Mouse (Mus musculus) urinary bladder, postnatal 4 days (tissue): ENCODE results near the gene Lrrk1.
"Not testable (repeated sequence)": the region's sequence is repeated elsewhere in the genome, so short reads cannot be mapped to it uniquely, and the experiment has no call there.

Experiments used
- DNase-seq, 2 experiments: peaks; one replicate each; pipeline ENCODE4 v3.0.0; 2021 to 2022; ENCODE audit warnings: low spot score in 2 of 2

Gene Lrrk1

GRCm38 (mm10) chr7:66196609-66197445, 191.3 kb downstream of the Lrrk1 start:
- DNase-seq = no peak

- no peak for DNase-seq
Measured at GRCm38 (mm10) chr7:66195881-66196280, 192.3 kb downstream of the Lrrk1 start.

- DNase-seq = no peak
Measured at GRCm38 (mm10) chr7:66194511-66194910, 193.6 kb downstream of the Lrrk1 start.

GRCm38 (mm10) chr7:66190385-66190784, 197.8 kb downstream of the Lrrk1 start:
- DNase-seq = not testable (repeated sequence)

GRCm38 (mm10) chr7:66187581-66188231, 200.4 kb downstream of the Lrrk1 start:
- DNase-seq = no peak

- no peak for DNase-seq
Measured at GRCm38 (mm10) chr7:66185370-66185769, 202.8 kb downstream of the Lrrk1 start.

- no peak for DNase-seq
Measured at GRCm38 (mm10) chr7:66184026-66184425, 204.1 kb downstream of the Lrrk1 start.

- DNase-seq = no peak
Measured at GRCm38 (mm10) chr7:66183404-66183803, 204.7 kb downstream of the Lrrk1 start.

- DNase-seq = no peak
Measured at GRCm38 (mm10) chr7:66182075-66182715, 206.0 kb downstream of the Lrrk1 start.

- no peak for DNase-seq
Measured at GRCm38 (mm10) chr7:66180711-66181365, 207.3 kb downstream of the Lrrk1 start.

GRCm38 (mm10) chr7:66180260-66180659, 207.9 kb downstream of the Lrrk1 start:
- no peak for DNase-seq

GRCm38 (mm10) chr7:66179711-66180110, 208.4 kb downstream of the Lrrk1 start:
- no peak for DNase-seq

- DNase-seq = no peak
Measured at GRCm38 (mm10) chr7:66179120-66179581, 209.0 kb downstream of the Lrrk1 start.

GRCm38 (mm10) chr7:66178101-66178500, 210.0 kb downstream of the Lrrk1 start:
- DNase-seq = no peak

GRCm38 (mm10) chr7:66176929-66177328, 211.2 kb downstream of the Lrrk1 start:
- no peak for DNase-seq
